Mouse (Mus musculus) B cell, adult 62 days (primary cell): ENCODE data around the gene Renbp. TPM values are rescaled to one million over a fixed set of nuclear protein-coding genes. Genes with fewer than 3 reads are reported as not detected.

Experiments used
- total RNA-seq: library from RNA; stranded (reverse); gene quantifications from 4 replicates; pipeline ENCODE4 v1.2.4, GENCODE M21; 2023

Renbp gene
- 36.1 to 45.6 TPM (median 43.1 TPM) in 4 replicates for total RNA-seq

GRCm38 (mm10) chrX:73930402-73931062, at the start of gene Renbp:
TSS of gene Renbp (minus strand) at chrX:73930850.

GRCm38 (mm10) chrX:73966248-73967176, 35.9 kb upstream of the Renbp start, which contains the start of gene Hcfc1:
TSS of gene Hcfc1 (minus strand) at chrX:73966357.

GRCm38 (mm10) chrX:73921823-73922549, 8.7 kb downstream of the Renbp start, which contains the start of the genes Arhgap4 and Naa10:
TSS of gene Arhgap4 (minus strand) at chrX:73921870.
TSS of gene Naa10 (minus strand) at chrX:73921944.

GRCm38 (mm10) chrX:73895719-73896118, 34.9 kb downstream of the Renbp start, which contains the start of gene L1cam:
TSS of gene L1cam (minus strand) at chrX:73896105.

GRCm38 (mm10) chrX:73891551-73892152, 39.0 kb downstream of the Renbp start, which contains the start of gene Avpr2:
TSS of gene Avpr2 (plus strand) at chrX:73892102.

Other genes with a start within 250 kb of the Renbp start
- gene Bcap31, start 214.7 kb downstream of the Renbp start, total RNA-seq: 127 to 144 TPM (median 136 TPM) in 4 replicates
- 67.1 to 75.5 TPM (median 69.5 TPM) in 4 replicates for gene Abcd1, start 214.3 kb downstream of the Renbp start, total RNA-seq
- gene Plxnb3, start 173.8 kb downstream of the Renbp start, total RNA-seq: 0.09 TPM in 1 of 4 replicates, not detected in the others
- 162 to 174 TPM (median 166 TPM) in 4 replicates for gene Srpk3, start 156.4 kb downstream of the Renbp start, total RNA-seq
- 144 to 159 TPM (median 154 TPM) in 4 replicates for gene Idh3g, start 144.0 kb downstream of the Renbp start, total RNA-seq
- gene Ssr4, start 143.8 kb downstream of the Renbp start, total RNA-seq: 126 to 139 TPM (median 134 TPM) in 4 replicates
- gene Pdzd4, start 105.9 kb downstream of the Renbp start, total RNA-seq: 0.52 to 1.3 TPM (median 0.90 TPM) in 4 replicates
- gene Avpr2, start 38.7 kb downstream of the Renbp start, total RNA-seq: 0.21 TPM in 1 of 4 replicates, not detected in the others
- gene L1cam, start 34.7 kb downstream of the Renbp start, total RNA-seq: 16.2 to 21.5 TPM (median 17.9 TPM) in 4 replicates
- gene Arhgap4, start 9.0 kb downstream of the Renbp start, total RNA-seq: 327 to 363 TPM (median 346 TPM) in 4 replicates
- 47.6 to 57.0 TPM (median 52.9 TPM) in 4 replicates for gene Naa10, start 8.9 kb downstream of the Renbp start, total RNA-seq
- gene Hcfc1, start 35.5 kb upstream of the Renbp start, total RNA-seq: 107 to 120 TPM (median 111 TPM) in 4 replicates
- 179 to 208 TPM (median 199 TPM) in 4 replicates for gene Irak1, start 93.1 kb upstream of the Renbp start, total RNA-seq
- gene Opn1mw, start 196.6 kb upstream of the Renbp start, total RNA-seq: not detected in 4 replicates
- 45.7 to 54.8 TPM (median 49.6 TPM) in 4 replicates for gene Mecp2, start 204.5 kb upstream of the Renbp start, total RNA-seq
- gene Tex28, start 237.0 kb upstream of the Renbp start, total RNA-seq: not detected in 4 replicates
- gene Tktl1, start 246.4 kb upstream of the Renbp start, total RNA-seq: not detected in 4 replicates